Mouse (Mus musculus) CH12.LX (cell line): ENCODE measurements at regions not wholly inside any gene's neighbourhood (a gene's known extent, or its start where the extent isn't known, plus 50 kb on each side); places are given as distances from the start of the nearest gene placed in this dataset.

Experiments used
- DNase-seq: peaks from one replicate; pipeline ENCODE4 v3.0.0-alpha.2; 2013; ENCODE audit errors: extremely low read depth
- H3K27ac ChIP-seq: 2 replicates; pipeline ENCODE4 v1.5.1; 2012; ENCODE audit warnings: low read depth, mild to moderate bottlenecking, control low read depth, moderate library complexity; ENCODE audit not compliant: insufficient read depth
- H3K27me3 ChIP-seq: replicated peaks from 2 replicates; pipeline ENCODE3; 2012; ENCODE audit warnings: inconsistent platforms
- H3K36me3 ChIP-seq, 2 experiments: replicated peaks in 1 of 2; 2 replicates each; pipeline versions ENCODE3 to v1.6.1; 2012; ENCODE audit warnings: inconsistent platforms in 1 of 2, low read length in 1 of 2, mild to moderate bottlenecking in 1 of 2, mixed read lengths in 1 of 2, moderate library complexity in 1 of 2; ENCODE audit not compliant: control insufficient read depth in 1 of 2, insufficient read depth in 1 of 2
- H3K4me1 ChIP-seq, 2 experiments: 2 replicates each; pipeline ENCODE4 v1.6.1; 2012; ENCODE audit warnings: inconsistent platforms in 1 of 2, moderate library complexity in 1 of 2; ENCODE audit not compliant: insufficient read depth in 2 of 2, control insufficient read depth in 1 of 2
- H3K4me2 ChIP-seq: 2 replicates; pipeline ENCODE4 v1.6.1; 2012; ENCODE audit warnings: low read depth, mild to moderate bottlenecking, control low read depth; ENCODE audit not compliant: poor library complexity, insufficient read depth, severe bottlenecking
- H3K4me3 ChIP-seq, 3 experiments: fragments of 150-350 bp in 1 of 3; sonication (generic) in 1 of 3; replicated peaks in 1 of 3; 2 replicates each; pipeline versions ENCODE3 to v1.5.1; 2011 to 2012; ENCODE audit warnings: low read depth in 2 of 3, low read length in 2 of 3, mild to moderate bottlenecking in 2 of 3, moderate library complexity in 2 of 3, control low read depth in 1 of 3, improper control_type of control experiment in 1 of 3, inconsistent platforms in 1 of 3, mixed read lengths in 1 of 3; ENCODE audit not compliant: poor library complexity in 1 of 3
- H3K79me2 ChIP-seq: replicated peaks from 2 replicates; pipeline ENCODE4 v1.6.1; 2012; ENCODE audit warnings: mild to moderate bottlenecking, moderate library complexity; ENCODE audit not compliant: control insufficient read depth, poor library complexity, insufficient read depth, severe bottlenecking; ENCODE audit errors: extremely low read depth
- H3K9ac ChIP-seq: 2 replicates; pipeline ENCODE4 v1.6.1; 2012; ENCODE audit warnings: low read depth, mild to moderate bottlenecking, control low read depth, moderate library complexity; ENCODE audit not compliant: insufficient read depth
- H3K9me3 ChIP-seq: replicated peaks from 2 replicates; pipeline ENCODE3; 2012; ENCODE audit warnings: low read length, inconsistent platforms, mixed read lengths
- BHLHE40 ChIP-seq: IDR thresholded peaks from 2 replicates; pipeline ENCODE4 v1.6.1; 2011; ENCODE audit warnings: mild to moderate bottlenecking, low read depth, low read length, improper control_type of control experiment
- CHD1 ChIP-seq: IDR thresholded peaks from 2 replicates; pipeline ENCODE4 v1.6.1; 2012; ENCODE audit warnings: low read depth, low read length, improper control_type of control experiment, inconsistent platforms
- CHD2 ChIP-seq: IDR thresholded peaks from 2 replicates; pipeline ENCODE4 v1.6.1; 2011; ENCODE audit warnings: low read length, improper control_type of control experiment
- E2F4 ChIP-seq: IDR thresholded peaks from 2 replicates; pipeline ENCODE4 v1.6.1; 2011; ENCODE audit warnings: low read depth, low read length, improper control_type of control experiment; ENCODE audit not compliant: insufficient replicate concordance
- ELF1 ChIP-seq: IDR thresholded peaks from 2 replicates; pipeline ENCODE4 v1.6.1; 2014; ENCODE audit warnings: low read depth, mild to moderate bottlenecking, inconsistent platforms, low read length, improper control_type of control experiment
- MAFK ChIP-seq: IDR thresholded peaks from 2 replicates; pipeline ENCODE4 v1.6.1; 2011; ENCODE audit warnings: low read length, improper control_type of control experiment; ENCODE audit not compliant: insufficient replicate concordance
- MAX ChIP-seq: IDR thresholded peaks from 2 replicates; pipeline ENCODE4 v1.6.1; 2011; ENCODE audit warnings: low read length, improper control_type of control experiment
- MAZ ChIP-seq: IDR thresholded peaks from 2 replicates; pipeline ENCODE4 v1.6.1; 2012; ENCODE audit warnings: low read depth, mild to moderate bottlenecking, inconsistent platforms, low read length, improper control_type of control experiment, moderate library complexity
- MXI1 ChIP-seq: IDR thresholded peaks from 2 replicates; pipeline ENCODE4 v1.6.1; 2011; ENCODE audit warnings: mild to moderate bottlenecking, low read depth, low read length, improper control_type of control experiment
- MYC ChIP-seq: IDR thresholded peaks from 2 replicates; pipeline ENCODE4 v1.6.1; 2011; ENCODE audit warnings: low read depth, mild to moderate bottlenecking, improper control_type of control experiment, low read length
- NELFE ChIP-seq: IDR thresholded peaks from 2 replicates; pipeline ENCODE4 v1.6.1; 2011; ENCODE audit warnings: low read depth, low read length, improper control_type of control experiment
- NRF1 ChIP-seq: IDR thresholded peaks from 2 replicates; pipeline ENCODE4 v1.6.1; 2014; ENCODE audit warnings: low read depth, mild to moderate bottlenecking, inconsistent platforms, low read length, improper control_type of control experiment, moderate library complexity
- POLR2A ChIP-seq: IDR thresholded peaks from 2 replicates; pipeline ENCODE4 v1.6.1; 2011; ENCODE audit warnings: low read depth, mild to moderate bottlenecking, improper control_type of control experiment, low read length
- POLR2AphosphoS2 ChIP-seq: IDR thresholded peaks from 2 replicates; pipeline ENCODE4 v1.6.1; 2011; ENCODE audit warnings: low read depth, low read length, improper control_type of control experiment
- RCOR1 ChIP-seq: conservative IDR thresholded peaks from 2 replicates; pipeline ENCODE4 v1.6.1; 2012; ENCODE audit warnings: low read depth, mild to moderate bottlenecking, inconsistent platforms, low read length, improper control_type of control experiment
- TBP ChIP-seq: conservative IDR thresholded peaks from 2 replicates; pipeline ENCODE4 v1.6.1; 2011; ENCODE audit warnings: low read depth, low read length, improper control_type of control experiment
- TCF12 ChIP-seq: IDR thresholded peaks from 2 replicates; pipeline ENCODE4 v1.6.1; 2014; ENCODE audit warnings: low read depth, mild to moderate bottlenecking, inconsistent platforms, low read length, improper control_type of control experiment
- UBTF ChIP-seq: IDR thresholded peaks from 2 replicates; pipeline ENCODE4 v1.6.1; 2012; ENCODE audit warnings: low read depth, mild to moderate bottlenecking, inconsistent platforms, low read length, improper control_type of control experiment, moderate library complexity
- ZC3H11A ChIP-seq: IDR thresholded peaks from 2 replicates; pipeline ENCODE4 v1.6.1; 2012; ENCODE audit warnings: low read depth, mild to moderate bottlenecking, inconsistent platforms, low read length, improper control_type of control experiment
- ZKSCAN1 ChIP-seq: IDR thresholded peaks from 2 replicates; pipeline ENCODE4 v1.6.1; 2012; ENCODE audit warnings: low read depth, inconsistent platforms, low read length, improper control_type of control experiment, borderline replicate concordance
- ZNF384 ChIP-seq: IDR thresholded peaks from 2 replicates; pipeline ENCODE4 v1.6.1; 2012; ENCODE audit warnings: low read depth, low read length, improper control_type of control experiment, inconsistent platforms
- dilution Hi-C: fragments of 300-500 bp; cut with MboI; formaldehyde crosslinking; loops from 2 replicates; pipeline ENCODE4 v1.14.3; 2020; ENCODE audit warnings: low sequenced_read_pairs; ENCODE audit not compliant: extremely low pct_unique_long_range_greater_than_20kb, extremely low pct_ligation_motif_present
- in situ Hi-C: fragments of 300-500 bp; cut with MboI; formaldehyde crosslinking; loops from 3 replicates; pipeline ENCODE4 v1.14.3; 2019; ENCODE audit warnings: low sequenced_read_pairs, low pct_ligation_motif_present, low pct_unique_long_range_greater_than_20kb, mixed read lengths

DNA sequence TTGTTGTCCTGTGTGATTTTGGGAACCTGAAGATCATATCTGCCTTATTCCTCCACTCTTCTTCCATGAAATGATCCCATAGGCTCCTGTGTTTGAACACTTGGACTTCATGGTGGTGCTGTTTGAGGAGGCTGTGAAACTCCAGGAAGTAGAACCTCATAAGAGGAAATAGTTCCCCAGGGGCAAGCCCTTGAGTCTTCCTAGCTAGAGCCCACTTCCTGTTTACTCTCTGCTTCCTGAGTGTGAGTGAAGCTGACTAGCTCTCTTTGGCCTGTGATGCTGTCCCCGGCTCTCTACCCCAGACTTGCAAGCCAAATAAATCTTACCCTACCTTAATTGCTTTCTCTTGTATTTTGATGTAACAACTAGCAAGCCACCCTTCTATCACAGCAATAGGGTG, 597.0 kb downstream of the Ebf1 start:
- TF ChIP-seq ELF1: peak; percentile 40; the same call in 1 of the 2 replicates
- no peak for TF ChIP-seq UBTF

DNA sequence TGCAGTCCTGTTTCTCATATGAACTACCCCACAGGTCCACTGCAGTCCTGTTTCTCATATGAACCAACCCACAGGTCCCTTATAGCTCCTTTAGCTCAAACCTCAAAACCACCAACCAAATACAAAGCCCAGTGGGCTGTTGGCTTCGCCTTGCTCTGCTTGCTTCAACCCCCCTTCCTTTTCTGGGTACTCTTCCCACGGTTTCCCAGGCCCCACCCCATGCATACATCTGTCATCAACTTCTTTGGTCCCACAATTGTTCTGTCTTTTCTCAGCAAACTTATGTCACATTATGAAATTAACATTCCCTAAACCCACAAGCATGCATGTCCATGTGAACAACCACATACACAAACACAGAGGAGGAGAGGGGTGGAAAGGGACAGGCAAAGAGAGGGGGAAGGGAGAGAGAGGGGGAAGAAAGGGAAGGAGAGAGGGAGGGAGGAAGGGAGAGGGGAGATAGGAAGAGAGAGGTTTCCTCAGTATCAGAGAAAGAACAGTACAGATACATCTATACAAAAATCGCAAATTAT, 599.9 kb downstream of the Ebf1 start:
- Histone ChIP-seq H3K4me1 (peaks cover 0 to 8% of the 10 kb centered on the region in 2 experiments; a peak in 2 of 4 replicates), H3K27ac (no peak overlapping the region), H3K36me3 (no peaks in the 10 kb centered on the region), H3K27me3 (no peaks in the 10 kb centered on the region), H3K79me2 (no peaks in the 10 kb centered on the region), H3K4me3 (no peak overlapping the region), H3K9me3 (no peaks in the 10 kb centered on the region), H3K9ac (no peak overlapping the region), H3K4me2 (no peak overlapping the region)
- dilution Hi-C loops (no loop called here), in situ Hi-C loops (no loop called here)
- DNase-seq: no peak
- TF ChIP-seq ZNF384 (no peak), POLR2A (no peak), ZKSCAN1 (no peak), TCF12 (no peak), RCOR1 (no peak), TBP (no peak), MYC (no peak), BHLHE40 (no peak), MAFK (no peak)

More for the DNA sequence above, 597.0 kb downstream of the Ebf1 start:
- Histone ChIP-seq H3K4me3 (no peak overlapping the region), H3K27me3 (no peaks in the 10 kb centered on the region), H3K9ac (no peak overlapping the region), H3K4me1 (peaks cover 0 to 8% of the 10 kb centered on the region in 2 experiments; a peak in 2 of 4 replicates), H3K9me3 (no peaks in the 10 kb centered on the region), H3K36me3 (no peaks in the 10 kb centered on the region), H3K27ac (no peak overlapping the region), H3K4me2 (no peak overlapping the region), H3K79me2 (no peaks in the 10 kb centered on the region)
- DNase-seq: peak; percentile 29
- in situ Hi-C loops: no loop called here
- dilution Hi-C loops: no loop called here

DNA sequence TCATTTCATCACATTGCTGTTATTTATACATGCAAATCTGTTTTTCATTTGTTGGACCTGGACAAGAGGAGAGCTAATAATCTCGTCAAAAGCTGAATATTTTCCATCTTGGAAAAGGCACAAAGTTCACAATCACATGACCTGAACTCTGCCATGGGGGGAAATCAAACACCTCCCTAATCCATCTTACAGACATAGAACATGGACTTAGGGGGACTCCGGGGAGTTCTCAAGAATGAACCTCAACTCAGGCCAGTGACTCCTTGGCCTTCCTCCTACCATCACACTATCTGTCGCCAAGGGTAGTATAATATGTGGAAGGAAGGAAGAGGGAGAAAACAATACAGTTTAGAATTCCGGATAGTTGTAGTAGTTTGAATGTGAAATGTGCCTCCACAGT, 602.1 kb downstream of the Ebf1 start:
- no peak for DNase-seq
- Histone ChIP-seq H3K4me1 (peaks cover 0 to 2% of the 10 kb centered on the region in 2 experiments; a peak in 2 of 4 replicates), H3K4me2 (no peak overlapping the region), H3K9ac (no peak overlapping the region), H3K27ac (no peak overlapping the region), H3K27me3 (no peaks in the 10 kb centered on the region), H3K4me3 (no peak overlapping the region), H3K36me3 (no peaks in the 10 kb centered on the region), H3K79me2 (no peaks in the 10 kb centered on the region), H3K9me3 (no peaks in the 10 kb centered on the region)
- dilution Hi-C loops (no loop called here), in situ Hi-C loops (no loop called here)
- TF ChIP-seq BHLHE40: no peak
- no peak for TF ChIP-seq ZNF384
- no peak for TF ChIP-seq MYC
- TF ChIP-seq ZC3H11A: no peak
- no peak for TF ChIP-seq MAZ
- no peak for TF ChIP-seq ZKSCAN1
- no peak for TF ChIP-seq CHD2
- no peak for TF ChIP-seq POLR2AphosphoS2
- TF ChIP-seq NRF1: no peak
- no peak for TF ChIP-seq E2F4
- TF ChIP-seq MXI1: no peak
- no peak for TF ChIP-seq ELF1
- TF ChIP-seq CHD1: no peak
- TF ChIP-seq POLR2A: no peak
- TF ChIP-seq MAX: no peak
- TF ChIP-seq NELFE: no peak
